Mouse (Mus musculus): ENCODE data around the gene Pcdh7.

Pcdh7 gene

DNA sequence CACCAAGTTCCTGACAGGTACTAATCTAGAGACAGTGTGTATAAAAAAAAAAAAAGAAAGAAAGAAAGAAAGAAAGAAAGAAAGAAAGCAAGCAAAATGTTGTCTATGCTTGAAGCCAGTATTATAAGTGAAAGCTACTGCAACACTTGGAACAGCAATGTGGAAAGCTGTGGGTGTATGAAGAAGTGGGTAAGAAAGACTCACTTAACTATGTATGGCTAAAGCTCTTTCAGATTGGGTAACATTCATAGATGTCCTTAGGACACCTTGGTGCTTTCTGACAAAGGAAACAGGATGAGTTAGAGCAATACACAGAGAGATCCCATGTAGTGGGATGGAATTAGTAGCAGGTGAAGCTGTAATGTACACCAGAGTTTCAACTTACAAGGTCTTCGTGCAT is 32.6 kb downstream of the Pcdh7 start:
- DNase-seq: no peak

GRCm38 (mm10) chr5:57755791-57756190 is 38.0 kb downstream of the Pcdh7 start:
- no peak for DNase-seq

DNA sequence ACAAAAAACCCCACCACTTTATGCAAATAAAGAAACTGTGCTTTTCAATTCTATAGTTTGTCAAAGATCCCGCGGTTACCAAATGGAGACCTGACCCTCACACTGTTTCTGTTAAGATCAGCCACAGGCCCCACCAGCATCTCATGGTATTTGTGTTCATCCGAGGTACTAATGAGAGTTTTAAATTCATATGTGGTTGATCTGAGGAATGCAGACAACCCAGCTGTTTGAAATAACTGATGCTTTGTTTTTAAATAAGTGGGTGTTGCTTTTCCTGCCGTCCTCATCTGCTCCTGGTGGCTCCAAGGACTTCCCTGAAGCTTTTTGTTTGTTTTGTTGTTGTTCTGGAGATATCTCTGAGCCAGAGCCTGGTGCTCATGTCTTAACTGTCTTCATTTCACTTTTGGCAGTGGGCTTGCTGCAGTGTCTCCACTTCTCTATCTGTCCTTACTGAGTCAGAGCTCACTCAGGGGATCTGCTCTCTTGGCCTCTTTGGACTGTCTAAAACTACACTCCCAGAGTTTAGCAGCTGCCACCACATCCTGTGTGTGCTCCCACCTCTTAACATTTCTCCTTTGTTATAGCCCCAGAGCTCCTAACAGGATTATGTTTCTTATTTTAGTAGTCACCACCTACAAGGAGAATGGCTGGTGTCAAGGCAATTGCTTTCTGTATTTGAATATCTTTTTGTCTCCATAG is 39.1 kb downstream of the Pcdh7 start:
- DNase-seq: no peak

DNA sequence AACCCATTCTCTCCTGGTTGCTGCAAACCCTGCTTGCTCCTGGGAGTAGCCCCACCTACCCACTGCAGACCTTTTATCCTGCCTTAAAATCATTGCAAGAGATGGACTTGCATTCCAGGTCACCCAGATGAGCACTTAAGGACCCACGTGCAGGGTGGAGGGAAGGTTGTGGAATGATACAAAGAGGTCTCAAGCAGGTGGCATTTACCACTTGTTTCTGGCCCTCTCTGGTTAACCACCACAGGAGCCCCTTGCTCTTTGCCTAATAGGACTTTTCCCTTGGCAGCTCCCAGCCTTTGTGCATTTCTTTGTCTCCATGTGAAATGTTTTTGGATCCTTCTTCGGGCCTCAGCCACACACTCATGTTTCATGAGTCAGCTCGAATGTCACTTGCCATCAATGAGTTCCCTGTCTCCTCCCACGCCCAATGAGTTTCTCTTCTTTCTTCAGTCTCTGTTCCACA is 39.7 kb downstream of the Pcdh7 start:
- DNase-seq: no peak

GRCm38 (mm10) chr5:57758968-57759367 is 41.2 kb downstream of the Pcdh7 start:
- no peak for DNase-seq

DNA sequence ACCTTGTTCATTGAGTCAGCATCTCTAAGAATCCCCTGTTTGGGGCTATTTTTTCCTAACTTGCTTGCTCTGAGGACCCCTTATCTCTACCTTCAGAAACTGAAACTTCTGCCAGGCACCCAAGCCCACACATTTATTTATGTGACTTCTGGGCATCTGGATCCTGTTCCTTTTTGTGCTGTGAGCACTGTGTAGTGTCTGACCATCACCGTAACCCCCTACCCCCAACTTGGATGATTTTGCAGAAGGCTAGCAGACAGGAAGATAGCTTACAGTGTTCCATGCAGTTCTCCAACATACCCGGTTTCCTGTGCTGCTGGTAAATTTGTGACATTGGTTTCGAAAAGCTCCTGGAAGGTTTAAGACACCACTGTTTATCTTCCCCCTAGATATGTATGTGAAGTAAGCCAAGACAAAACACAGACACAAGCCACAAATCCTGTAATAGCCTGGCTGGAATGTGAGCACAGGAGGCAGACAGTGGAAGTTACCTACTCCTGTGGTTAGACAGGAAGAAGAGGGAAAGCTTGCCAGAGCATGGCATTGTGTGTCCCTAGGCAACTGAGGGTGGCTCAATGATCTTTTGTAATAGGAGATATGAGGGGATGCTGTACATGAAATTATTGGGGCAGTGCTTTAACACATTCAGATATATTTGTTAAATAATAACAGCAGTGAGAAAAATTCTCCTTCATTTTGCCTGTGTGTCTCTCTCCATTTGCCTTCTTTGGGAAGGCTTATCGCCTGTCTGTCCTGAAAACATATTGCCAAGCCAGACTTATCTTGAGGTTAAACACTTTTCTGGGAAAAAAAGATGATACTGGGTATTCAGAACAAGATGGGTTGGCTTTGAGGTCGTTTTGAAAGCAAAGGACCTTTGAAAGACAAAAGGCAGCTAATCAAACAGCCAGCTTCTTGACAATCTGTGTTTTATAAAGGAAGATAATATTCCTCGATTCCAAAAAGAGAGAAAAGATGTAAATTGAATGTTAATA is 42.6 kb downstream of the Pcdh7 start:
- no peak for DNase-seq

GRCm38 (mm10) chr5:57765356-57765755 is 47.6 kb downstream of the Pcdh7 start:
- no peak for DNase-seq

- no peak for DNase-seq
Measured at GRCm38 (mm10) chr5:57767346-57767745, 49.6 kb downstream of the Pcdh7 start.

GRCm38 (mm10) chr5:57768469-57769022 is 50.8 kb downstream of the Pcdh7 start:
- no peak for DNase-seq

GRCm38 (mm10) chr5:57769644-57770043 is 51.9 kb downstream of the Pcdh7 start:
- DNase-seq: no peak

DNA sequence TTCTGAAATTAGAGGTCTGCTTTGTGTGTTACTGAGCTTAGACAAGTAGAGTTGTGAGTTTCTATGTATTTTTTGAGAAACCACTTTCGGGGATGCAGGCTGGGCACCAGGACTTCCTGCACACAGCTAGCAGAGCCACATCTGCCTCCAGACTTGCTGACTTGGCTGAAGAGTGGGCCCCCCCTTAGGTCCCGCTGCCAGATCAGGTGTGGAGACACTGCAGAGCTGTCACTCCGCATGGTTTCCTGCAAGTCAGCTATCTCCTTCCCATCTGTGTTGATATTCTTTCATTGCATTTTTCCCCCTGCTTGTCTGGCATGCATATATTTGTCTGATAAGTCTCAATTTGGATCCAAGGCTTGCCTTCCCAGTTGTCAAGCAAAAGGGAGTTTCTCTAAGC is 52.6 kb downstream of the Pcdh7 start:
- no peak for DNase-seq

DNA sequence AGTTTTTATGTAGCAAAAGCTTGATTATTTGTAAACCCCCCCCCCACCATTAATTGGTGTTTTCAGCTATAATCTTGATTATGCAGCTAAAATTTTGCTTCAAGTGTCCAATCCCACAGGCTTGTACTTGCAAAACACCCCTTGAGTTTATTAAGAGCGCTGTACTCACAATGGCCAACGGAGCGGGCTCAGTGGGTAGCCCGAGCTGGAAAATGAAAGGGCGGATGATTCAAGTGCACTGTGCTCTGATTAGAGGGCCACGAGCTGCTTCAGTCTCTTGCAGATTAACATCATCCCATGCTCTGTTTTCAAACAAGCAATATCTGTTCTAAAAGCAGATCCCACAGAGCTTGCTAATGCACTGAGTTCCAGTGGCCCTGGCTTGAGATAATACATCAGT is 53.4 kb downstream of the Pcdh7 start:
- no peak for DNase-seq

GRCm38 (mm10) chr5:57772711-57773110 is 54.9 kb downstream of the Pcdh7 start:
- no peak for DNase-seq

DNA sequence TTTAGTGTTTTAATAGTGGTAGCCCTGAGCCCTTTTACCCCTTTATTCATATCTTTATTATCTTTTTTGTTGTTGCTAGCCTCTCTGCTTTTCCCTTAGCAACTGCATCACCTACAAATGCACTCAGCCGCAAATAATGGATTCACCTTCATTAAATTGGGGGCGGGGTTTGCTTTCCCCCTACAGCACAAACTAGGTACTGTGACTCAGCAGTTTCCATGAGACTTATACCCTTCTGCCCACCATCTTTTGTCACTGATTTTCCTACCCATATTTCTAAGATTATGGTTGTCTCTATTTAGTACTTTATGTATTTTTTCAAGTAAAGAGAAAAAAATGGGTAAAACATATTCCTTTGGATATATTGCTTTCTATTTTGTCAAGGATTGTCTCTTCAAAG is 56.7 kb downstream of the Pcdh7 start:
- no peak for DNase-seq

DNA sequence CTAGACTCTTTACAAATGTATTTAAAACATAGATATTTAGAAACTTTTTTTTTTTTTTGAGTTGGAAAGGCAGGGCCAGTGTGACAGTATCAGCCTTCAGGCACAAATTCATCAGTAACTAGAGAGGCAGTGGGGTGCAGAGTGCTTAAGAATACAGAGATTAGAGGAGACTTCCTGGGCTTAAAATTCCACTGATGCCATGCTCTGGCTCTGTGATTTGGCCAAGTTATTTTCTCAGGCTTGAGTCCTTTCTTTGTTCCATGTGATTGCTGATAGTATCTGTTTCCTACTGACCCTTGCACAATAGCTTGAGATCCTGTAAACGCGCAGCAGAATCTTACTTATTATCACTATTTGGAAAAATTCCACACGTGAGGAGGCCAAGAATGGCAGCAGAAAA is 60.3 kb downstream of the Pcdh7 start:
- DNase-seq: no peak

DNA sequence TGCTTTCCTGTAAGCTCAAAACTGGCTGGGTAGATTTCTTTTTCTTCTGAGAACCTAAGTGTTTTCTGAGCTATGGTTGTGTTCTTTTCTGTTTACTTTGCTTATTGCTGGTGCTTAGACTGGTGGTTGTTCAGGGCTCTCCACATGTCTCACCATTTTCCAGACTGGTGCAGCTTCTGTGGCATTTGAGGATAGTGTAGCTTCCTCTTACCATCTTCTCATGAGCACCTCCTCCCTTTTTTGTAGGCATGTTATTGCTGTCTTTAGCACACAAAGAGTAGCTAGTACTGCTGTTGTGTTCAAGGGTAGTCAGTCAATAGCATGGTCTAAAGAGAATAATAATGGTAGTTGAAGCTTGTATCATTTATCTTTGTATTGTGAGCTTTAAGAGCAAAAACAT is 62.2 kb downstream of the Pcdh7 start:
- DNase-seq: no peak

DNA sequence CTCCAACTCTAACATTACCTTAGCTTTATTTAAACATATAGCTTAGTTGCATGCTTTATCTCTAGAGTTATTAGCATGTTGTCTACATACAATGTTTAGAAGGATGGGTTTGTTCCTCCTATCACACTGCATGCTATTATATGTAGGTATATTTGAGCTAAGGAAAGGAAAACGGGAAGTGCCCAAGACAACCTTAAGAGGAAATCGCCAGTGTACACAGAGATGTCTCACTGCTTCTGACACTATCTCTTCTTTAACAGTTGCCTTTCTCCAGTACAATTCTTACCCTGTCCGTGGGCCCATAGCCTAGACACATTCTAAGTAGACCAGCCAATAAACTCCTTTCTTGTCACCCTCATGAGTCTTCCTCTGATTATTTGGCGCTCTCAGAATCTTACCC is 62.8 kb downstream of the Pcdh7 start:
- no peak for DNase-seq

- no peak for DNase-seq
Measured at GRCm38 (mm10) chr5:57781950-57782349, 64.2 kb downstream of the Pcdh7 start.

DNA sequence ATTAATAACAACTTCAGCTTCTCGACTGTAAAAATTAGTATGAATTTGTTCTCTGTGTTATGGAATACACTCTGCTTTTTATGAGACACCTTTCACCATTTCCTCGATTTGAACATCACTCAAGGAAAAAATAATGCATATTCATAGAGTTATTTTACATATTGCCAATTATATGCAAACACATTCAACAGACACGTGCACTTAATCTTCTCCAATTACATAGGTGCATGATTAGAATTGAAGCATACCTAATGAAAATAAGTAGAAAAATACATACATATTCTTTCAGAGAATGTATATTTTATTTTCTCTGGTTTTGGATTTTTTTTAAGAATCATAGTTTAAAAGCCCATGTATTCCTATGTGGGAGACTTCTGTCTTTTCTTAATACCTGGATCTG is 64.8 kb downstream of the Pcdh7 start:
- DNase-seq: no peak

GRCm38 (mm10) chr5:57788775-57789509 is 71.2 kb downstream of the Pcdh7 start:
- DNase-seq: no peak

GRCm38 (mm10) chr5:57796337-57796736 is 78.6 kb downstream of the Pcdh7 start:
- DNase-seq: no peak

DNA sequence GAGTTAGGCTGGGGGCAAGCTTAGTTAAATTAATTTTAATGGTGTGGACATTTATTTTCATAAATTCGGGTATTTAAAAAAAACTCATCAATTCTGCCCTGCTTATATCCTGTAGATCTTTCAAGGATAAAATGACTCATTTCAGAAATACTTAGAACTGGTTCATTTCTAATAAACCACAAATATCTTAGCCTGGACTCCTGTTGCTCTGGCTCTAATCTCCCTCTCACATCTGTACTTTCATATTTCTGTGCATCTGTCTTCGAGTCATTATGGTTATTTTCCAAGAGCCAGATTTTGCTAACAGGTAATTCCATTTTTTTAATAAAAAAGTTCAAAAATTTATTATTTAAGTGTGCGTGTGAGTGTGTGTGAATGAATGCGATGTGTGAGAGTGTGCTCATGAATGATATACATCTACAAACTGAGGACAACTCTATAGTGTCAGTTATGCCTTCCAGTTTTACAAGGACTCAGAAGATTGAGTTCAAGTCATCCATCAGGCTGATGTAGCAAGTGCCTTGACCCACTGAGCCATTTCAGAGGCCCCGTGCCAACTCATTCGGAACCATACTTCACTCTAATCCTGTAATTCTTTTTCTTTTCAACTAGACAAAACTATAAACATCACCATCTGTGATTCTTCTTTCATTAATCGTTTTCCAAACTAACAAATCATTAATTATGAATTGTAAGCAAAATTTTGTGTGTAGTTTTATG is 80.3 kb downstream of the Pcdh7 start:
- no peak for DNase-seq
